Mouse (Mus musculus): ENCODE results near the gene Ggact.

Ggact gene

GRCm38 (mm10) chr14:122900679-122901078 is 12.9 kb downstream of the Ggact start:
- no peak for DNase-seq (ENCODE audit: low read depth, low spot score)

- DNase-seq (ENCODE audit: low read depth, low spot score): no peak
Observed at GRCm38 (mm10) chr14:122898550-122898949, 15.0 kb downstream of the Ggact start.

DNA sequence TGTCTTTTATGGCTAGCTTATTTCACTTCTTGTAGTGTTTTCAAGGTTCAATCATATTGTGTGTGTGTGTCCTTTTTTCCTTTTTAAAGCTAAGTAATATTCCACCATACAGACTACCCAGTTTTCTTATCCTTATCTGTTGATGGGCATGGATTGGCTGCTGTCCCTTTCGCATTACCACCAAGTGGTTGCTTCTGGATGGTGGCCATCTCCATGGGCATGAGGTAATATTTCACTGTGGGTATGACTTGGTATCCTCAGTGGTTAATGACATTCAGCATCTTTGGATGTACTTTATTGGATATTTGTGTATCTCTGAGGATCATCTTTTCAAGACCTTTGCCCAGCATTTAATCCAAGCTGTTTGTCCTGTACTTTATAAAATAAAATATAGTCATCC is 17.5 kb downstream of the Ggact start:
- DNase-seq (ENCODE audit: low read depth, low spot score): no peak

DNA sequence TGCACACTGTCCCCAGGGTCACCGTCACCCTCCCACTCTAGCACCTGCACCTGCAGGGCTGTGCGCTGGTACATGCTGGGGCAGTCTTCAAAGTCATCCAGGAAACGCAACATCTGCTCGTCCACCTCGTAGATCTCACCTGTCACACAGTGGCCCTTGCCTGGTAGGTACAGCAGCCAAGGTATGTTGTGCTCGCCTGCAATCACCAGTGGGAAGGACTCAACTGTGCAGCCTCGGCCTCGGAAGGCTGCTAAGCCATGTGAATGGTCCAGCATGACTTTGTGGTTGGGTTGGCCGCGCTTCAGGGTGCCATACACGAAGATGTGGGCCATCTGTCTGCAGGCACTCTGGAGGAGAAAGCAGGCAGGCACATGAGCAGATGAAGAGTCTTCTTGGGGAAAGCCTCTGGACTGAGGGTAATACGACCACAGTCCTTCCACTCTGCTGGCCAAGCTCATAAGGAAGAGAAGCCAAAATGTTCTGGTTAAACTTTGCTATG is 22.0 kb downstream of the Ggact start:
- DNase-seq (ENCODE audit: low read depth, low spot score): no peak

DNA sequence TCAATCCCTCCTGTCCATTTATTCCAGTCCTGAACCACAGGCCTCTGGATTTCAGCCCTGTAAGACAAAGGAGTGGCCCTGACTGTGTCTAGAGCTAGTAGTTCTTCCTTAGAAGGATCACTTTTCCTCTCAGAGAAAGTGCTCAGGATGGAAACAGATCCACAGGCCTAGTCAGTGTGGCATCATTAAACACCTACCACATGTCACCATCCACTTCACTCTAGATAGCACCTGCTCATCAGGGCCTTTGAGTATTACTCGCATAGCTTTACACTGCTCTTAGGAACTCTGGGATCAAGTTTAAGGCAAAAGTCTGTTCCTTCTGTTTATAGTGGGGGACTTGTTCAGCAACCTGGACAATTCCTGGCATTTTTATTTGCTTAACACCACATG is 25.1 kb downstream of the Ggact start:
- DNase-seq (ENCODE audit: low read depth, low spot score): no peak

- no peak for DNase-seq (ENCODE audit: low read depth, low spot score)
Observed at GRCm38 (mm10) chr14:122887702-122888479, 25.7 kb downstream of the Ggact start.

- DNase-seq (ENCODE audit: low read depth, low spot score): no peak
Observed at GRCm38 (mm10) chr14:122887278-122887677, 26.3 kb downstream of the Ggact start.

GRCm38 (mm10) chr14:122885893-122886292 is 27.7 kb downstream of the Ggact start:
- DNase-seq (ENCODE audit: low read depth, low spot score): no peak

- DNase-seq (ENCODE audit: low read depth, low spot score): no peak
Observed at GRCm38 (mm10) chr14:122883821-122884584, 29.6 kb downstream of the Ggact start.

DNA sequence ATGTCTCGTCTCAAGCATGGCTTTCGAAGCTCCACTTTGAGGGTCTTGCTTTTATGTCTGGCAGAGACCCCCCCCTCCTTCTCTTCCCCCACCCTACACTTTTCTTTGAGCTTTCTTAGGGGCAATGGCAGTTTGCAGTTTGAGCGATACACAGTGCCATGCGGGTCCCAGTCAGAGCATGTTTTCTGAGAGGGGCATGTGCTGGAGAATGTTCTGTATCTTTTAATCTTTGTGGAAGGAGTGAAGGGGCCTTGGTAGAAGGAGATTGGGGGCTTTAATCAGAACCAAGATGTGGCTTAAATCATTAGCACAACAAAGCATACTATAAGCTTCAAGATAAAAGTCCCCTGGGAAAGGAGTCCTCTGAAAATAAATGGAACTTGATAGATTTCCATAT is 30.1 kb downstream of the Ggact start:
- DNase-seq (ENCODE audit: low read depth, low spot score): no peak

DNA sequence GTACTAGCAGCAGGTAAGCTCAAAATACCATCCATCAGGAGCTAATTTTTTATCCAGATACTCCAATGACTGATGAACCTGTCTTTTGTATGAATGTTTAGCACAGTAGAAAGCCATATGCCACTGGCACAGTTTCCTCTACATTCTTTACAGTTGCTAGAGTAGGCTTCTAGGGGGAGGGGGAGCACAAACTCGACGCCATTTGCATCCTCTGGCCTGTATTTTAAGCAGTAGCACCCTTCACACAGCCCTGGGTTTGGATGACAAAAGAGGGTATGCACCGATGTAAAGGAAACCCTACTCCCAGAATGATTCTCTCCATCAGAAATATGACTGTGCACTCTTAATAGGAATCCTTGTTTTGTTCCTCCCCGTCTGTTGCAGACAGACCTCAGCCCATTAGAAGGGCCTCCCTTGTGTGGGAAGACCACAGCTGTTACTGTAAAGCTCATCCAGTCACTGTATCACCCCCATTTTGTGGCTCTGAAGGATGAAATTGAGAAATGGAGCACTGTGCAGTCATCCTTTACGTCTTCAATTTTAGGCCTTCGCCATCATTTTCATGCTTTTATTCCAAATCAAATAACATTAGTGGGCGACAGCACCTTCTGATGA is 30.7 kb downstream of the Ggact start:
- no peak for DNase-seq (ENCODE audit: low read depth, low spot score)

GRCm38 (mm10) chr14:122882201-122882639 is 31.3 kb downstream of the Ggact start:
- no peak for DNase-seq (ENCODE audit: low read depth, low spot score)

DNA sequence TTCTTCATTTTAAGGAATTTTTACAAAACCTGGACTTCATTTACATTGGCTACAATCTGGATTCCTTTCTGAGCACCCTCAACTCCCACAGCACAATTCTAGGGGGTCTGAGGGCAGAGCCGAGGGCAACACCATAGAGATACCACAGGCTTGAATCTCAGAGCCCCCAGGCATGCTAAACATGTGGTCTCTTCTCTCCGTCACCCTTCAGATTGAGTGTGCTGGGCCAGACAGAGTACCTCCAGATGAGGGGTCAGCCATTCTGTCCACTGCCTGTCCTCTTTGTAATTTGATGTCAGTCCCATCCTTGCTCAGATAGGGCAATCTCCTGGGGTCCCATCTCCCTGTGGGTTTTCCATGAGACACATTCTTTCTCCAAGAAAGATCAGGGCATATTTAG is 31.9 kb downstream of the Ggact start:
- DNase-seq (ENCODE audit: low read depth, low spot score): no peak

GRCm38 (mm10) chr14:122880291-122880690 is 33.3 kb downstream of the Ggact start:
- DNase-seq (ENCODE audit: low read depth, low spot score): no peak

DNA sequence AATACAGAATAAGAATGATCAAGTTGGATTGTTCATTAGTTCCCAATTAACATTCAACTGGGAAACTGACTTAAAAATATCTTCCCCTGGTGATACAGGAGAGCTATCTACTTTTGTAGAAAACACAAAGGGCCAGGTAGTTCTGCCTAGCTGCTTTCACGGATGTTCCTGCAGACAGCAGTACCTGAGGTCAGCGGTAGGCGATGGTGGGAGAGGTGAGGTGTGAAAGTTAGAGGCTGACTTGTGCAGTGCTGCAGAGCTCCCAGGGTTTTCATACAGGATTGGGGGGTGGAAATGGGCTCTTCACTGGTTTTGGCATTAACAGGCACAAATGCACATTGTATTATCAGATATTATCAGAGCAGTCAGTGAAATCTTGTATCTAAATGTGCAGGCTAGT is 35.8 kb downstream of the Ggact start:
- no peak for DNase-seq (ENCODE audit: low read depth, low spot score)

DNA sequence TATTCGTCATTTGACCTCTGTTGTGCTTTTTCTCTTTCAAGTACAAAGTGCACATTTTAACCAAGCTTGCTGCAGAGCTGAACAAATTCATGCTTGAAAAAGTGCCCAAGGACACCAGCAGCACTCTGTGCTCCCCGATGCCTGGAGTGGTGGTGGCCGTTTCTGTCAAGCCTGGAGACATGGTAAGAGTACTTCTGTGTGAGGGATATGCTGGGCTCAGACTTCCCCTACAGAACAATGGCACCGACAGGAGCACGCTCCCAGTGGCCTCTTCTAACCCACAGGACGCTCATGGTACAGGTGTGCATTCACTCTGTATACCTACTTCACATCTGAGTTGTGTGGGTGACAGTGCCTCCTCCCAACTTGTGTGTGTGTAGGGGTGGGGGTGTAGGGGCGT is 36.8 kb downstream of the Ggact start:
- DNase-seq (ENCODE audit: low read depth, low spot score): no peak

GRCm38 (mm10) chr14:122876163-122876562 is 37.4 kb downstream of the Ggact start:
- DNase-seq (ENCODE audit: low read depth, low spot score): peak; percentile 62

- no peak for DNase-seq (ENCODE audit: low read depth, low spot score)
Observed at GRCm38 (mm10) chr14:122875636-122876035, 37.9 kb downstream of the Ggact start.

DNA sequence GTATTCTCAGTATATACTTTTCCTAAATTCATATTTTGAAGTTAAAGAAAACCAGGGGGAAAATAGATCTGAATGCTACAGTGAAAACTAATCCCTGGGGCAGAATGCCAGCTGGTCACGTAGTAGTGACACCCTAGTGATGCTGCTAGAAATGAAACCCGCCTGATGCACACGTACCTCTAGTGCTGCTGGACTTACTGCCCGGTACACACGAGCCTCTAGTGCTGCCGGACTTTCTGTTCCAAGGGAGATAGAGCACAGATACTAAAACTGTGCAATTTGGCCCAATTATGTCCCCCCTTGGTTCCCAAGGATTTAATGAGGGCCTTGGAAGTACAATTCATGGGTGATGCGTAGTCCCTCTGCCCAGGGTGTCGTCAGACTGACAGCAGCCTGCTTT is 38.5 kb downstream of the Ggact start:
- no peak for DNase-seq (ENCODE audit: low read depth, low spot score)

- no peak for DNase-seq (ENCODE audit: low read depth, low spot score)
Observed at GRCm38 (mm10) chr14:122872612-122873011, 40.9 kb downstream of the Ggact start.

DNA sequence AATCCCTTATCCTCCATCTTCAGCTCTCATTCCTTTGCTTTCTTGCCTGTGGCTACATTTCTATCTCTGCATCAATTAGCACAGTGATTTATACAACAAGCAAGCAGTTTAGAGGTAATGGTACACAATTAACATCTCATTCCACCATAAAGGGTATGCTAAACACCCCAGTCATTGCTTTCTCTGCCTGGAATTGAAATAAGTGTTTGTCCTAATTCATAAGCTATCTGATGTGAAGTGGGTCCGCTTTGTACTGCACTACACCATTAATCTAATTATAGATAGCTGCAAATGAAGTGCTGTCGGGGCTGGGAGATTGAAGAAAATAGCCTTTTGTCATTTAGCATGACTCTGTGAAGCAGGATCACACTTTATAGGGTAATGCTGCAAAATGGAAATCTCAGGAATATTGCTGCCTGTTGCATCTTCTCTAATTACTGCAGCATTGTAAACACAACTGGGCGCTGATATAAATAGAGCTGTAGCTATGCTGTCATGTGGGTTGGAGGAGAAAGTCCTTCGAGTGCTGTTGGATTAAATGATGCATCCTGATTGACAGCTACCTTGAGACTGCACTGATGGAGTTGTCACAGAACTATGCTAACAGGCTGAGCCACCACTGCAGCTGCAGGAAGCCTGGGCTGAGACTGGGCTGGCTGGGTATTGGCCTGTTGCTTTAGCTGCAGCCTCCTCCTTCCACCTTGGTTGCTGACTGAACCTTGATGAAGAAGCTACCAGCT is 41.5 kb downstream of the Ggact start:
- DNase-seq (ENCODE audit: low read depth, low spot score): no peak

- DNase-seq (ENCODE audit: low read depth, low spot score): no peak
Observed at GRCm38 (mm10) chr14:122869831-122870230, 43.7 kb downstream of the Ggact start.

Data from embryo, embryonic 11.5 days (tissue).